Mouse (Mus musculus) midbrain, embryonic 16.5 days (tissue): ENCODE data around the gene Dcun1d1. TPM values are rescaled to one million over a fixed set of nuclear protein-coding genes. Genes with fewer than 3 reads are reported as not detected.

Experiments
- ATAC-seq: fragments of 200-750 bp; cut with Nextera tagmentation; 2 replicates; pipeline ENCODE4 v1.8.0; 2017; ENCODE audit warnings: moderate TSS enrichment
- H3K27ac ChIP-seq: fragments of 300-500 bp; sonication (generic); 2 replicates; pipeline ENCODE4 v1.5.1; 2014; ENCODE audit warnings: mild to moderate bottlenecking, low read length, mixed read lengths
- H3K27me3 ChIP-seq: fragments of 300-500 bp; sonication (generic); 2 replicates; pipeline ENCODE4 v1.6.1; 2014; ENCODE audit warnings: low read depth, low read length, mixed read lengths; ENCODE audit not compliant: control insufficient read depth, insufficient read depth
- H3K36me3 ChIP-seq: fragments of 300-500 bp; sonication (generic); 2 replicates; pipeline ENCODE4 v1.6.1; 2014; ENCODE audit warnings: mild to moderate bottlenecking, low read length, moderate library complexity, mixed read lengths; ENCODE audit not compliant: control insufficient read depth, insufficient read depth
- H3K4me1 ChIP-seq: fragments of 300-500 bp; sonication (generic); 2 replicates; pipeline ENCODE4 v1.6.1; 2014; ENCODE audit warnings: mild to moderate bottlenecking, low read length, mixed read lengths; ENCODE audit not compliant: control insufficient read depth, insufficient read depth
- H3K4me2 ChIP-seq: fragments of 300-500 bp; sonication (generic); 2 replicates; pipeline ENCODE4 v1.6.1; 2014; ENCODE audit warnings: mild to moderate bottlenecking, low read length, mixed read lengths
- H3K4me3 ChIP-seq: fragments of 300-500 bp; sonication (generic); 2 replicates; pipeline ENCODE4 v1.5.1; 2014; ENCODE audit warnings: low read depth, mild to moderate bottlenecking, low read length, moderate library complexity, mixed read lengths
- H3K9ac ChIP-seq: fragments of 300-500 bp; sonication (generic); 2 replicates; pipeline ENCODE4 v1.6.1; 2014; ENCODE audit warnings: low read depth, low read length, mixed read lengths
- H3K9me3 ChIP-seq: fragments of 300-500 bp; sonication (generic); replicated peaks from 2 replicates; pipeline ENCODE4 v1.6.1; 2014; ENCODE audit warnings: mild to moderate bottlenecking, low read length, mixed read lengths; ENCODE audit not compliant: control insufficient read depth, poor library complexity, severe bottlenecking
- WGBS: fragments of 180-500 bp; shearing (Covaris S2); extraction: QIAGEN DNeasy Blood & Tissue Kit; methylation state at CpG from one replicate; pipeline ENCODE4 v1.1.7; 2014; 5-methylcytosine and 5-hydroxymethylcytosine counted together
- polyA plus RNA-seq: library from polyadenylated mRNA; unstranded; fragments of >200 nt; fragmentation: Nextera tagmentation; extraction: Ambion mirVana; gene quantifications from 2 replicates; pipeline ENCODE4 v1.2.1, GENCODE M21; 2015

Dcun1d1 gene
- polyA plus RNA-seq: 107 and 111 TPM in 2 replicates

DNA sequence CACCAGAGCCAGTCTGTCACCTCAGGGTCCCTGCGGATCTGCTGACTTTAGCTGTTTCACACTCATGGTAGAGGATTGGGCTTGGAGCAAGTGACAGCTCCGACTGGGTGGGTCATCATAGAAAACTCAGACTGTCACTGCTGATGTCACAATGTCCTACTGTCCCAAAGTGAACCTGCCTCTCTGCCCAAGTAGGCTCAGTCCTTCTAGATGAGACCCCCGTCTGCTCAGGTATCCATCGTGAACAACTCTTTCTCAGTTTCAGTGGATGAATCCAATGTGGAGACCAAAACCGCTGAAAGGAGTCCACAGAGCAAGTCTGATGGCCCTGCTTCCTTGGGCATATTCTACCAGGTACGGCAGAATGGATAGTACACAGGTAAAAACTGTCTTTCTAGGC, at the start of gene Dcun1d1:
Dcun1d1 (minus strand) TSS at position 101 of the 400 bp plus-strand sequence.
- no peaks in the 10 kb centered on the region for H3K36me3 ChIP-seq
- ATAC-seq: no peak
- no peak within 1 kb of the TSS for H3K4me2 ChIP-seq
- H3K9ac ChIP-seq: no peak within 1 kb of the TSS
- H3K4me3 ChIP-seq: no peak within 1 kb of the TSS
- WGBS: 91% methylated on average over 6 of the region's 6 CpGs
- no peaks in the 10 kb centered on the region for H3K27me3 ChIP-seq
- no peaks in the 10 kb centered on the region for H3K9me3 ChIP-seq
- H3K27ac ChIP-seq: no peak within 1 kb of the TSS
- peaks cover 10% of the 10 kb centered on the region for H3K4me1 ChIP-seq

DNA sequence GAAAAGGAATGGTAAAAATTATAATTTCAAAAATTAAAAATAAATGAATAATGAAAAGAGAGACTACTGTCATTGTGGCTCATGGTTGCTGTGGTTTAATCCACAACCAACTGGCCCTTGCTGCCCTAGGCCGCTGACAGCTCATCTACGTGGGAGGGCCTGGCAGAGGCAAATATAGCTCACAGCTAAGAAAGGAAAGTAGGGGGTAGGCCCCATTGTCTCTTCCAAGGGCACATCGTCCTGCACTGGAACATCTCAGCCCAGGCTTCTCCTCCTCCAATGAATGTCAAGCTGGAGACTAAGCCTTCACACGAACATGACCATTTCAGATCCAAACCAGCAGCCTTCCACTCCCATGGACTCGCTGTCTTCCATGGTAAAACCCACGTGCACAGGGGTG, 49.0 kb upstream of the Dcun1d1 start:
- no peak overlapping the region for H3K4me2 ChIP-seq
- H3K27ac ChIP-seq: no peak overlapping the region
- H3K4me1 ChIP-seq: no peaks in the 10 kb centered on the region
- peaks cover 21% of the 10 kb centered on the region for H3K36me3 ChIP-seq
- H3K9me3 ChIP-seq: no peaks in the 10 kb centered on the region
- no peak for ATAC-seq
- no peak overlapping the region for H3K4me3 ChIP-seq
- no peak overlapping the region for H3K9ac ChIP-seq
- H3K27me3 ChIP-seq: no peaks in the 10 kb centered on the region
- 95% methylated on average over 6 of the region's 6 CpGs for WGBS

DNA sequence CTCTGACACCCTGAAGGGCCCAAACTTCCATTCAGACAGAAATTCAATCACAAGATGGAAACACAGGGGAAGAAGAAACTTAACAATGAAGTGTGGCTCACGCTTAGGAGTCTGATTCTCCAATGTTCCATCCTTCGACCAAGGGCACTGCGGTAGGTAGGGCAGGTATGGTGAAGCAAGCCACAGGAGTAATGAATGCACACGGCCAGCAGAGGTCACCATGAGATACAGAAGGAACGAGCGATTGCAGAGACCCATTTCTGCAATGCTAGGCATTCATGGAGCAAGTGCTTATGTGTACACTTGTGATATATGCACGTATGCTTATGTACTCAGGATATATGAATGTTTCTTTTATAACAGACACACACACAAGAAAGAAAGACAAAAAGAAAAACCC, 36.3 kb upstream of the Dcun1d1 start:
- ATAC-seq: no peak
- H3K4me3 ChIP-seq: no peak overlapping the region
- H3K4me2 ChIP-seq: no peak overlapping the region
- no peak overlapping the region for H3K9ac ChIP-seq
- no peaks in the 10 kb centered on the region for H3K9me3 ChIP-seq
- peaks cover 33% of the 10 kb centered on the region for H3K36me3 ChIP-seq
- H3K27ac ChIP-seq: no peak overlapping the region
- H3K27me3 ChIP-seq: no peaks in the 10 kb centered on the region
- 70% methylated on average over 7 of the region's 7 CpGs for WGBS
- H3K4me1 ChIP-seq: no peaks in the 10 kb centered on the region

DNA sequence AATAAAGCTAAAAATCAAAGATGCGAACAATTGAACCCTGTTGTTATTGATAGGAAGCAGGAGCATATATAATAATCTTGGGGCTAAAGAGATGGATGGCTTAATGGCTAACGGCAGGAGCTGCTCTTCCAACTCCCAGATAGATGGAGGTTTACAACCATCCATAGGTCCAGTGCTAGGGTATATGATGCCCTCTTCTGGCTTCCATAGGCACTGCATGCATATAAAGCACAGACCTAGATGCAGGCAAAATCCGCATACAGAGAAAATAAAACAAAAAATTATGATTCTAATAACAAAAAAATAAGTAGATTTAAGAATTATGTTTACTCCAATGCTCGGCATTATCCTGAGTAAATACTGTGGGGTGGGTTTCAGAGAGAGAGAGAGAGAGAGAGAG, 35.7 kb upstream of the Dcun1d1 start:
- no peaks in the 10 kb centered on the region for H3K4me1 ChIP-seq
- ATAC-seq: peak; percentile 67; the same call in 1 of the 2 replicates

DNA sequence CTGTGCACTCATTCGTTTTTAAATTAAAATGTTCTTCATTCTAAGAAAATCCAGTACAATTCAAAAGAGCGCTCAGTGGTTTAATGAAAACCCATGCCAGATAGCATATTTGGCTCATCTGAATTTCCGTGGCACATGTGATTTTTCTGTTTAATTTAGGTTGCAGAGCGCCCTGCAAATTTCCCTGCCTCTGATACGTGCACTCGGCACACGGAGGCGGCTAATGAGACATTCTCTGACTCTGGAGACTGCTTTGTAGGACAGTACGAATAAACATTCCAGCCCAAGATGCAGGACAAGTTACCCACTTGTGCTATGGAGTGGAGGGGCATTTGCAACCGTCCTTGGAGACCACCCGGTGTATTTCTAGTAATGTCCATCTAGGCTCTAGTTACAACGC, 33.9 kb upstream of the Dcun1d1 start:
- Histone ChIP-seq H3K9ac (no peak overlapping the region), H3K4me1 (no peaks in the 10 kb centered on the region), H3K36me3 (peaks cover 25% of the 10 kb centered on the region), H3K9me3 (no peaks in the 10 kb centered on the region), H3K27me3 (no peaks in the 10 kb centered on the region), H3K27ac (no peak overlapping the region), H3K4me2 (no peak overlapping the region), H3K4me3 (no peak overlapping the region)
- 92% methylated on average over 12 of the region's 12 CpGs for WGBS
- no peak for ATAC-seq

More for the DNA sequence above, 35.7 kb upstream of the Dcun1d1 start:
- Histone ChIP-seq H3K4me3 (no peak overlapping the region), H3K27me3 (no peaks in the 10 kb centered on the region), H3K4me2 (no peak overlapping the region), H3K36me3 (peaks cover 31% of the 10 kb centered on the region), H3K9ac (no peak overlapping the region), H3K9me3 (no peaks in the 10 kb centered on the region), H3K27ac (no peak overlapping the region)
- 78% methylated on average over 4 of the region's 4 CpGs for WGBS

DNA sequence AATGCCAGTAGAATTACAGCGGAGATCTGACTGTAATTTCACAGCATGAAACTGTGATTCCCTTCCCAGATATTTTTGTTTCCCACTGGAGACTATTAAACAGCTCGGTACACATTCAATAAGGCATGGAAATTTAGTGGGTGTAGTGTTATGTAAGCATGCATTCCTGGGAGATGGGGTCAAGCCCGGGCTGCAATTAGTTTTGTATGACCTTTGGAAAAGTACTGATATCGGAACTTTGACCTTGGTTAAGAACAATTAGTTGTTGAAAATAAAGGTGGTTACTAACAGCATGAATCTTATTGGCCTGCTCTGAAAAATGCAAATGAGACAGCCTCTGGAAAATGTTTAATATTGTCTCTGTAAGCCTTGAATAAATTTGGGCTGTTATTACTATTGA, 33.2 kb upstream of the Dcun1d1 start:
- WGBS: 91% methylated on average over 4 of the region's 4 CpGs
- H3K4me3 ChIP-seq: no peak overlapping the region
- H3K4me2 ChIP-seq: no peak overlapping the region
- H3K27ac ChIP-seq: no peak overlapping the region
- H3K9me3 ChIP-seq: no peaks in the 10 kb centered on the region
- H3K36me3 ChIP-seq: peaks cover 21% of the 10 kb centered on the region
- no peak overlapping the region for H3K9ac ChIP-seq
- no peak for ATAC-seq
- no peaks in the 10 kb centered on the region for H3K4me1 ChIP-seq
- no peaks in the 10 kb centered on the region for H3K27me3 ChIP-seq

DNA sequence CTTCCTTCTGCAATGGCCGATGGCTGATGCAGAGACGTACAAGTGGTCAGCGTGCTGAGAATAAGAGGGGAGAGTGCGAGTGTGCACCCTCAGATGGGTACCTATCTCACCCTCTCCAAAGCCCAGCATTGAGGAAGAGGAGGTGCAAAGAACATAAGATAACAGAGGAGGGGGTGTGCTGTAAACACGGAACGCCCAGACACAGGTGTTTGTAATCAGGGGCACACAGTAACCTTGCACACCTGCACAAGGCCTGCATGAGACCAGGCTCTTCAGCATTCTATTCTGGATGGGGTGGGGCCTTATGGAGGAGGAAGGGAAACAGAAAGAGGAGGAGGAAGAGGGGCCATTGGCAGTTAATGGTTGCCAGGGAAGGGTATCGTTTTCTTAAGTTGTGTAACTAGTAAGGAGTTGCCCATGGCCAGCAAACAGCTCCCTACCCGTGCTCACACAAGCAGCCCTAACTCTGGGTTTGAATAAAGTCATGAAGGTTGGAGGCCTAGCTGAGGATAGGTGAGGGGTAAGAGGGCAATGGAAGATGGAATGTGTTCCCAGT, 30.2 kb upstream of the Dcun1d1 start:
- Histone ChIP-seq H3K9ac (no peak overlapping the region), H3K4me2 (no peak overlapping the region), H3K9me3 (no peaks in the 10 kb centered on the region), H3K4me3 (no peak overlapping the region), H3K4me1 (no peaks in the 10 kb centered on the region), H3K27ac (no peak overlapping the region), H3K27me3 (no peaks in the 10 kb centered on the region), H3K36me3 (peaks cover 19% of the 10 kb centered on the region; the same call in 1 of the 2 replicates)
- ATAC-seq: no peak
- 97% methylated on average over 8 of the region's 8 CpGs for WGBS

DNA sequence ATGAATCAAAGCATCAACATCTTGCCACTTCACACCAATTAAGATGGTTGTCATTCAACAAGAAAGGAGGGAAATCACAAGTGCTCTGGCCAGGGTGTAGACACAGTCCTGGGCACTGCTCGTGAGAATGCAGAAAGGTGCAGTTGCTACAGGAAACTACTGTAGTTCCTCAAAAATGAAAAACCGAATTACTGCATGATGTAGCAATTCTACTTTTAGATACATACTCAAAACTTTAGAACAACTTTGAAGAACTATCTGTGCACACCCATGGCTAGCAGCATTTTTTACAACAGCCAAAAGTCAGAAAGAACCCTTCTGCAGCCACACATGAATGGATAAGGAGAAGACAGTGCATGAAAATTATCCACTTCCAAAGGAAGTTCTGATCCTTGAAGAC, 29.2 kb upstream of the Dcun1d1 start:
- ATAC-seq: no peak
- H3K36me3 ChIP-seq: peaks cover 24% of the 10 kb centered on the region
- H3K4me1 ChIP-seq: no peaks in the 10 kb centered on the region
- H3K4me3 ChIP-seq: no peak overlapping the region
- WGBS: 90% methylated on average over 2 of the region's 2 CpGs
- no peak overlapping the region for H3K9ac ChIP-seq
- H3K9me3 ChIP-seq: no peaks in the 10 kb centered on the region
- no peaks in the 10 kb centered on the region for H3K27me3 ChIP-seq
- no peak overlapping the region for H3K4me2 ChIP-seq
- no peak overlapping the region for H3K27ac ChIP-seq

DNA sequence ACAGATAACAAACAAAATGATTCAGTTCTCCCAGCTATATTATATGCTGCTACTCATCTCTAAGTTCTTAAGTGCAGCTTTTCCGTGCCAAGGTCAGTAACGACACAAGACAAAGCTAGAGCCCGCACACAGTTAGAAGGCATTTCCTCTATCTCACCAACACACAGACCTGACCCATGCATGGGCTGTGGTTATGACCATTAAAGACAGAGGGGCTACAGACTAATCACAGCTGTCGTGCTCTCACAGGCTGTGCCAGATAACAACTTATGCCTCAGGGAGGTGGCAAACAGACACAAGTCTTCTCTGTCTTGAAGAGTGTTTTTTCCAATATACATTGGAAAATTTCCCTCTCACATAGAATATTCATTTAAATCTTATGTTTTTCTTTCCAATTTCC, 27.7 kb upstream of the Dcun1d1 start:
- Histone ChIP-seq H3K9ac (no peak overlapping the region), H3K4me3 (no peak overlapping the region), H3K4me2 (no peak overlapping the region), H3K9me3 (no peaks in the 10 kb centered on the region), H3K4me1 (no peaks in the 10 kb centered on the region), H3K27ac (no peak overlapping the region), H3K27me3 (no peaks in the 10 kb centered on the region), H3K36me3 (peaks cover 25% of the 10 kb centered on the region)
- no peak for ATAC-seq
- 90% methylated on average over 4 of the region's 4 CpGs for WGBS
